Mouse (Mus musculus): ENCODE results near the gene Crb2.

Crb2 gene

GRCm38 (mm10) chr2:37766027-37766761, 9.9 kb upstream of the Crb2 start:
- no peak for DNase-seq (ENCODE audit: low spot score in 2 of 2)

GRCm38 (mm10) chr2:37767080-37767547, 8.9 kb upstream of the Crb2 start:
- DNase-seq (ENCODE audit: low spot score in 2 of 2): peak in 1 of 2 experiments; percentile 57

GRCm38 (mm10) chr2:37767739-37768138, 8.3 kb upstream of the Crb2 start:
- no peak for DNase-seq (ENCODE audit: low spot score in 2 of 2)

DNA sequence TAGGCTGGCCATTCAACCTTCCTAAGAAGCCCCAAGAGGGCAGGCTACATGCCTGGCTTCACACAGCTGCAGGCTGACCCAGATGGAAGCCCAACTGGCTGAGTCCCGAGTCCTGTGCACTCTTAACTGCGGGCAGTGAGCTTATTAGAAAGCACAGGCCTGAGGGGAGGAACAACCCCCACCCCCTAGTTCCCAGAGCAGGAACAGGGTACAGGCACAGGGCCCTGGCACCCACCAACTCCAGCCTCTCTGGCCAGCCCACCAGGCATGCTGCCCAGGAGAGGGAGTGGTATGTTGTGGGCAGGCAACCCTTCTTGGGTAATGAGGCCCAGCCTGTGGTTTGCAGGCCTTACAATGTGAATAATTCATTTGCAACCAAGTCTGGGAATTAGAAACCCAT, 7.1 kb upstream of the Crb2 start:
- peak in 1 of 2 experiments; percentile 48 for DNase-seq (ENCODE audit: low spot score in 2 of 2)

- DNase-seq (ENCODE audit: low spot score in 2 of 2): no peak
These were observed 6.3 kb upstream of the Crb2 start for GRCm38 (mm10) chr2:37769793-37770192.

GRCm38 (mm10) chr2:37771618-37772285, 4.3 kb upstream of the Crb2 start:
- peak; percentile 66 to 85 for DNase-seq (ENCODE audit: low spot score in 2 of 2)

DNA sequence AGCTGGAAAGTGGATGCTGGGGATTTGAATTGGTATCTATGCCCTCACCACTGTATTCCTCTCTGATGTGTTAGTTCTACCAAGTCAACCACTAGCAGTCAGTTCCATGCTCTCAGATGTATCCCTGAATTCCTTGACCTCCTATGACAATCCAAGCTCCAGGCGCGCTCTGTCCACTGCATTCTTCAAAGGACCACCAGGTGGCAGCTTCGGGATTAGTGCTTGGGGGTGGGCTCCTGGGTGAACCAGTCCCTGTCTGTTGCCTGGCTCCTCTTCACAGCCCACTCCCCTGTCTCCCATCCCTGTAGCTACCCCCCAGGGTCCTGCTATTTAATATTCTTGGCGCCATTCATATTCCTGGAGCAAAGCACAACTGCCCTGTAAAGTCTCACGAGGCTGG, 1.5 kb upstream of the Crb2 start:
- DNase-seq (ENCODE audit: low spot score in 2 of 2): no peak

GRCm38 (mm10) chr2:37776611-37777411, 762 bp downstream of the Crb2 start:
- DNase-seq (ENCODE audit: low spot score in 2 of 2): no peak

DNA sequence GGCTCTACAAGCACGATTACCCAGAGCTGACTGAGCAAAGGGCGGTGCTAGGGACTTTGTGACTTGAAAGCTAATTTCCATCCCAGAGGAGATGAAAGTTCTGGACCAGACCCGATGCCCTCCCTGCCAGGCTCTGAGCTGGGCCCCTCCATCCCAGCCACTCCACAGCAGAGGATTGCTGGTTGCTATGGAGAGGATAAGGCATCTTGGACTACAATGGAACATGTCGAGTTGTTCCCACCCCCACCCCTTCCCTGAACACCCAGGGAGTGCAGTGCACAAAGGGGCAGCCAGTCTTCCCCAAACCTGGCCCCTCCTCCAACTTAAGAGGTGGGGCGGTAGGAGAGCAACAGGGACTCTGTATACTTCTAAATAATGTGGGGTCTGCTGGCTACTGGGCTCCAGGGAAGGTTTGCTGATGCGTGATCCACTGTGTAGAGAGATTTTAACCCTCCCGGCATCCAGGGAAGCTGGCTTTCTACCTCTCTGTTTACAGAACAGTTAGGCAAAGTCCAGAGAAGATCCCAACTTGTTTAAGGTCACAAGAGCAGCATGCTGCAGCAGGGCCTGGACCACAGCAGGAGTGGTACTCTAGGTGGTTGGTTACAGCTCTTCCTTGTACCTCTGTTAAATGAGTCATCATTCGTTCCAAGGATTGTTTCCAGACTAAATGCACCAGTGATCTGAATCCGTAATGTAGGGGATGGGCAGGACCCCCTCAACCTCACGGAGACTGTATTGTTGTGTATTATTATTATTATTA, 2.1 kb downstream of the Crb2 start:
- DNase-seq (ENCODE audit: low spot score in 2 of 2): no peak

GRCm38 (mm10) chr2:37780270-37780929, 4.4 kb downstream of the Crb2 start:
- DNase-seq (ENCODE audit: low spot score in 2 of 2): no peak

DNA sequence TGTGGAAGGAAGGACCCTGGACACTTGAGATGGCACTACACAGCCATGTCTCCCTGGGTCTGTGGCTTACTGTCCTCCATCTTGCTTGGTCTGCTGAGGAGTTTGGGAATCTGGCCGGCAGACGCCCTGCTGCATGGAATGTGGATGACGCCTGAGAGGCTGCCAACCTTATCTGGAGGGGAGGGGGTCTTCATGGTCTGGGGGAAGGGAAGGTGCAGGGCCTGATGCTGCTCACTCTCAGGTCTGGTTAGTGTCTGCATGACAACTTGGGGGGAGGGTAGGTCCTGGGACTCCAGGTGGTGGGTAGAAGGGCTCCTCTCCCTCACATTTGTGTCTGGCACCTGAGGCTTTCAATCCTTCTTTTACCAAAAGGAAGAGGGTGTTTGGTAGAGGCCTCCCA, 5.4 kb downstream of the Crb2 start:
- DNase-seq (ENCODE audit: low spot score in 2 of 2): no peak

- no peak for DNase-seq (ENCODE audit: low spot score in 2 of 2)
These were observed 6.0 kb downstream of the Crb2 start for GRCm38 (mm10) chr2:37782002-37782401.

GRCm38 (mm10) chr2:37784473-37784872, 8.4 kb downstream of the Crb2 start:
- DNase-seq (ENCODE audit: low spot score in 2 of 2): no peak

DNA sequence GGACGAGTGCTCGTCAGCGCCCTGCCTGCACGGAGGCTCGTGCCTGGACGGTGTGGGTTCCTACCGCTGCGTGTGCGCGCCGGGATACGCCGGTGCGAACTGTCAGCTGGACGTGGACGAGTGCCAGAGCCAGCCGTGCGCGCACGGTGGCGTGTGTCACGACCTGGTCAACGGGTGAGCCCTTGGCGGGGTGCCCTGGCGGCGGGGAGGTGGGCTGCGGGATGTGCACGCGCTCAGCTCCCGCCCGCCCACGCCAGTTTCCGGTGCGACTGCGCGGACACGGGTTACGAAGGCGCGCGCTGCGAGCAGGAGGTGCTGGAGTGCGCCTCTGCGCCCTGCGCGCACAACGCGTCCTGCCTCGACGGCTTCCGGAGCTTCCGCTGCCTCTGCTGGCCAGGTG, 10.4 kb downstream of the Crb2 start:
- DNase-seq (ENCODE audit: low spot score in 2 of 2): no peak

- DNase-seq (ENCODE audit: low spot score in 2 of 2): no peak
These were observed 12.3 kb downstream of the Crb2 start for GRCm38 (mm10) chr2:37788176-37788962.

DNA sequence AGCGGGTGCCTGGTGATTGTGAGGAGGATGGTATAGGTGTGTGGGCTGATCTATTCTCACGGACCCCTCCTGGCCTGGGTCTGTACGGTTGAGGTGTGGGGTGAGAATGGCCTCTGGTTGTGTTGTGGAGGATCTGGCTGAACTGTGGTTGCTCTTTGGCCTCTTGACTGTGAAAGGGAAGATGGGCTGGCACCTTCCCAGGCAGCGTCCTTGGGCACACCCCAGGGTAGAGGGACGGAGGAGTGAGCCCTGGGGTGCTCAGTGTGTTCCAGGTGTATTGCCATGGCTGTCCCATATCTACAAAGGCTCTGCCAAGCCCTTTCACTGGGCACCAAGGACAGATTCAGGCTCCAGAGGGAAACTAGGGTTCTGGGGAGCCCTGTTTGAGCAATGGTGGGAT, 13.0 kb downstream of the Crb2 start:
- DNase-seq (ENCODE audit: low spot score in 2 of 2): no peak

DNA sequence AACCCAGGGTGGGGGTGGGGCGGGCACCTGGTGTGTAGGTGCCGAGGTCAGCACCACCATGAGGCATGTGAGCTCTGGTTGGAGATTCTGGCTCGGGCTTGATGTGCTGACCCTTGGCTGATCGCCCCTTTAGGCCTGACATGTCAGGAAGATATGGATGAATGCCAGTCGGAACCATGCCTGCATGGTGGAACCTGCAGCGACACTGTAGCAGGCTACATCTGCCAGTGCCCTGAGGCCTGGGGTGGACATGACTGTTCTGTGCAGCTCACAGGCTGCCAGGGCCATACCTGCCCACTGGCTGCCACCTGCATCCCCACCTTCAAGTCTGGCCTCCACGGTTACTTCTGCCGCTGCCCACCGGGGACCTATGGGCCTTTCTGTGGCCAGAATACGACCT, 13.9 kb downstream of the Crb2 start:
- DNase-seq (ENCODE audit: low spot score in 2 of 2): no peak

DNA sequence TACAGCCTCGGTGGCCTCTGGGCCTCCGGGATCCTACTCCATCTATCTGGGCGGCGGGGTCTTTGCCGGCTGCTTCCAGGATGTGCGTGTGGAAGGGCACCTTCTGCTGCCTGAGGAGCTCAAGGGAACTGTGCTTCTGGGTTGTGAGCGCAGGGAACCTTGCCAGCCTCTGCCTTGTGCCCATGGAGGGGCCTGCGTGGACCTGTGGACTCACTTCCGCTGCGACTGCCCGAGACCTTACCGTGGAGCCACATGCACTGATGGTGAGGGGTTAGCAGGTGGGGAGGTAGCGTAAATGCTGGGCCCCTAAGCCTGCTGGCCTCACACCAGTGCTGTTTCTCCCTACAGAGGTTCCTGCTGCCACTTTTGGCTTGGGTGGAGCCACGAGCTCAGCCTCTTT, 14.7 kb downstream of the Crb2 start:
- no peak for DNase-seq (ENCODE audit: low spot score in 2 of 2)

DNA sequence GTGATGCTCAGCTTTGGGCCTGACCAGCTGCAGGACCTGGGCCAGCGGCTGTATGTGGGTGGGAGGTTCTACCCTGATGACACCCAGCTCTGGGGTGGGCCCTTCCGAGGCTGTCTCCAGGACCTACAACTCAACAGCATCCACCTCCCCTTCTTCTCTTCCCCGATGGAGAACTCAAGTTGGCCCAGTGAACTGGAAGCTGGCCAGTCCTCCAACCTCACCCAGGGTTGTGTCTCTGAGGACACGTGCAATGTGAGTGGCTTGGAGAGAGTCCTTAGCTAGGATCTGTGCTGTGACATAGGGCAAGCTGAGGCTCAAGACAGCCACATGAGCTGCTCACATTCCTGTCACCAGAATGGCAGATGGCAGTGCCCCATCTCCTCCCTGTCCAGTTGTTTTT, 15.3 kb downstream of the Crb2 start:
- no peak for DNase-seq (ENCODE audit: low spot score in 2 of 2)

GRCm38 (mm10) chr2:37796021-37796420, 20.0 kb downstream of the Crb2 start:
- DNase-seq (ENCODE audit: low spot score in 2 of 2): no peak

Measured in urinary bladder, postnatal 4 days (tissue).